Mouse (Mus musculus): Measurements from ENCODE around the gene Gna13. TPM values are rescaled to one million over a fixed set of nuclear protein-coding genes. Genes with fewer than 3 reads are reported as not detected.

The Gna13 gene
- total and polyA plus RNA-seq, 3 experiments, result 51.0 to 102 (median 56.6) TPM

- 0 out of 2 replicates have a peak, but pooled peaks have one; percentile 18 for TF ChIP-seq MAX (IDR thresholded peaks at IDR 0.05; ENCODE audit: low read length)
Observed at GRCm38 (mm10) chr11:109445438-109446035, 82.9 kb downstream of the Gna13 start (continued).

Other genes with a start within 250 kb of the Gna13 start
- gene E030025P04Rik, start 218.5 kb upstream of the Gna13 start, total RNA-seq (2012; rRNA removed), result not detected in 2 replicates
- not detected for gene E030025P04Rik, start 218.5 kb upstream of the Gna13 start, polyA plus RNA-seq (2012; ENCODE audit: insufficient read depth in 1 of 2, insufficient read length in 2 of 2, low read depth in 1 of 2, low replicate concordance in 2 of 2, missing spikeins in 1 of 2)
- not detected in 2 replicates for gene Rgs9, start 64.7 kb upstream of the Gna13 start, total RNA-seq (2012; rRNA removed)
- gene Rgs9, start 64.7 kb upstream of the Gna13 start, polyA plus RNA-seq (2012; ENCODE audit: insufficient read depth in 1 of 2, insufficient read length in 2 of 2, low read depth in 1 of 2, low replicate concordance in 2 of 2, missing spikeins in 1 of 2), result not detected
- gene 9930022D16Rik, start 51.1 kb downstream of the Gna13 start, total RNA-seq (2012; rRNA removed), result 0.04 and 0.10 TPM in 2 replicates
- gene 9930022D16Rik, start 51.1 kb downstream of the Gna13 start, polyA plus RNA-seq (2012; ENCODE audit: insufficient read depth in 1 of 2, insufficient read length in 2 of 2, low read depth in 1 of 2, low replicate concordance in 2 of 2, missing spikeins in 1 of 2), result not detected
- 40.2 and 41.6 TPM in 2 replicates for gene Amz2, start 63.1 kb downstream of the Gna13 start, total RNA-seq (2012; rRNA removed)
- gene Amz2, start 63.1 kb downstream of the Gna13 start, polyA plus RNA-seq (2012; ENCODE audit: insufficient read depth in 1 of 2, insufficient read length in 2 of 2, low read depth in 1 of 2, low replicate concordance in 2 of 2, missing spikeins in 1 of 2), result 1,000 to 10,000 TPM in 1 of 2 experiments, 10 to 100 TPM in 1; 47.1 to 1,743 TPM
- 3.7 and 3.9 TPM in 2 replicates for gene Arsg, start 110.5 kb downstream of the Gna13 start, total RNA-seq (2012; rRNA removed)
- gene Arsg, start 110.5 kb downstream of the Gna13 start, polyA plus RNA-seq (2012; ENCODE audit: insufficient read depth in 1 of 2, insufficient read length in 2 of 2, low read depth in 1 of 2, low replicate concordance in 2 of 2, missing spikeins in 1 of 2), result 1 to 10 TPM in 1 of 2 experiments, not detected in 1; 5.2 TPM
- gene Slc16a6, start 110.8 kb downstream of the Gna13 start, total RNA-seq (2012; rRNA removed), result 29.6 and 34.0 TPM in 2 replicates
- gene Slc16a6, start 110.8 kb downstream of the Gna13 start, polyA plus RNA-seq (2012; ENCODE audit: insufficient read depth in 1 of 2, insufficient read length in 2 of 2, low read depth in 1 of 2, low replicate concordance in 2 of 2, missing spikeins in 1 of 2), result 10 to 100 TPM in 1 of 2 experiments, not detected in 1; 41.6 TPM
- 2.5 and 2.6 TPM in 2 replicates for gene Wipi1, start 249.1 kb downstream of the Gna13 start, total RNA-seq (2012; rRNA removed)
- gene Wipi1, start 249.1 kb downstream of the Gna13 start, polyA plus RNA-seq (2012; ENCODE audit: insufficient read depth in 1 of 2, insufficient read length in 2 of 2, low read depth in 1 of 2, low replicate concordance in 2 of 2, missing spikeins in 1 of 2), result 1 to 10 TPM in 1 of 2 experiments, not detected in 1; 8.2 TPM

All from MEL (cell line).